Mouse (Mus musculus): Measurements from ENCODE around the gene Mcm9.
"Not testable (repeated sequence)": the region's sequence is repeated elsewhere in the genome, so short reads cannot be mapped to it uniquely, and the experiment has no call there.

The Mcm9 gene

DNA sequence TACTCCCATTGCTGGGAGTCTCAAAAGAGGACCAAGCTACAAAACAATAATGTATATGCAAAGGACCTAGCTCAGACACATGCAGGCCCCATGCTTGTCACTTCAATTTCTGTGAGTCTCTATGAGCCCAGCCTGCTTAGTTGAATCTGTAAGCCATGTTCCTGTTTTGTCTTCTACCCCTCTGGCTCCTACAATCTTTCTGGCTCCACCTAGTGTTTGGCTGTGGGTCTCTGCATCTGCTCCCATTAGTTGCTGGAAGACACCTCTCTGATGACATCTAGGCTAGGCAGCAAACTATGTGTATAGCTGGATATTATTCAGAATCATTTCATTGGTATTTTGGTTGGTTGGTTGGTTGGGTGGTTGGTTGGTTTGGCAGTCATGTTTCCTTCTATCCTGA, 130.7 kb downstream of the Mcm9 start:
- DNase-seq (ENCODE audit: low read depth, low spot score): no peak

DNA sequence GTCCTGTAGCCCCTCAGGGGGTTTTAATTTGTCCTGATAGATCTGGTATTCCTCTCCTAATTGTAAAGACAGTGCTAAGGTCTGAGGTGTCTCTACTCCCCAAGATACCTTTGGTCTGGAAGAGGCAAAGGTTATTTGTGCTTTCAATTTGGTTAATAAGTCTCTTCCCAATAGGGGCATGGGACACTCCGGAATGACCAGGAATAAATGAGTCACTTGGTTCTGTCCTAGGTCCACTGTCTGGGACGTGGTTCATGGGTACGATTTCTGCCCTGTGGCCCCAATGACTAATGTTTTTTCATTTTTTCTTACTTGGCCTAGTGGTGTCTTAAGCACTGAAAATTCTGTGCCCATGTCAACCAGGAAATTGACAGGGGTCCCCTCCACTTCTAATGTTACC, 134.9 kb downstream of the Mcm9 start:
- not testable (repeated sequence) for DNase-seq (ENCODE audit: low read depth, low spot score)

DNA sequence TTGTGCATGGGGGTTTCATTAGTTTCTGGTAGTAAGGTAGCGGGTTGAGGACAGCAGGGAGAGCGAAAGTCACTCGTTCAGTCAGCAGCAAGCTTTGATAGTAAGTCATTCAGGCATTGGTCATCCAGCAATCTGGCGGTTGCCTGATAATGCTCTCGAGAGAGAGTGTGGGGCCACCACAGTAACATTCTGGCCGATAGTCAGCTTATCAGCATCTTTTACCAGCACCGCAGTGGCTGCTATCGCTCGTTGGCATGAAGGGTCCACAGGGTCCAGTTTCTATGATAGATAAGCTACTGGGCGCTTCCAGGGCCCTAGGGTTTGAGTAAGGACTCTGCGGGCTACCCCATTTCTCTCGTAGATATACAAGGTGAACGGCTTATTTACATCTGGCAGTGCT, 136.3 kb downstream of the Mcm9 start:
- no peak for DNase-seq (ENCODE audit: low read depth, low spot score)
